ENCODE assay signal across 13 mouse cellular contexts in genomic region chr4:125824525-125824924, GRCm38 (mm10).
A peak's percentile ranks its signal among the peaks of the same experiment; 100 is the strongest.
DNase-seq lines count a peak whose midpoint lies in the region; TF ChIP-seq lines count a peak whose summit lies in the region.
"Had no signal": no experiment of that assay in that cellular context is flagged by ENCODE, and none has a peak within 500 bp of the region (broad histone marks: within the 10 kb centered on the region; RNA-seq: fewer than 3 reads in every experiment).

No protein-coding gene starts in this region.

- TF ChIP-seq CTCF in heart, adult 2 months (IDR thresholded peaks at IDR 0.05) = no peak
- no peak for TF ChIP-seq CTCF in thymus, adult 2 months (IDR thresholded peaks at IDR 0.05; ENCODE audit: borderline replicate concordance, control insufficient read depth, extremely low read depth, insufficient read depth, low read length, poor library complexity)

- no peak overlapping the region for H3K4me3 ChIP-seq in heart, adult 2 months
- no peak overlapping the region for H3K4me3 ChIP-seq in thymus, adult 2 months (ENCODE audit: control insufficient read depth, insufficient read depth, low read length)
- H3K4me3 ChIP-seq: heart, embryonic 13.5 days; hindbrain, embryonic 13.5 days; liver, embryonic 15.5 days; myocyte had no signal

- no peak for TF ChIP-seq POLR2A in heart, adult 2 months (IDR thresholded peaks at IDR 0.05; ENCODE audit: insufficient read depth, low read depth, low read length)
- no peak for TF ChIP-seq POLR2A in thymus, adult 2 months (IDR thresholded peaks at IDR 0.05; ENCODE audit: control insufficient read depth, extremely low read depth, insufficient read depth, low read length, poor library complexity)

- H3K27ac ChIP-seq in heart, adult 2 months = no peak overlapping the region
- no peak overlapping the region for H3K27ac ChIP-seq in thymus, adult 2 months (ENCODE audit: control insufficient read depth, insufficient read depth, low read length)
- H3K27ac ChIP-seq: heart, embryonic 13.5 days; hindbrain, embryonic 13.5 days; liver, embryonic 15.5 days had no signal

- intact Hi-C loops in gastrocnemius, postnatal 36 days (cut with DNase I) = no loop called here
- intact Hi-C loops in heart, adult 2 months (cut with DNase I) = no loop called here

- H3K36me3 ChIP-seq in heart, adult 2 months (ENCODE audit: control insufficient read depth, insufficient read depth, low read length) = no peaks in the 10 kb centered on the region
- no peaks in the 10 kb centered on the region for H3K36me3 ChIP-seq in thymus, adult 2 months (ENCODE audit: control insufficient read depth, insufficient read depth, low read length)
- H3K36me3 ChIP-seq: heart, embryonic 13.5 days; hindbrain, embryonic 13.5 days; liver, embryonic 15.5 days had no signal

- no peaks in the 10 kb centered on the region for H3K79me2 ChIP-seq in heart, adult 2 months (replicated peaks; ENCODE audit: control insufficient read depth, insufficient read depth, low read length)

- H3K27me3 ChIP-seq in heart, adult 2 months (ENCODE audit: control insufficient read depth, insufficient read depth, low read length) = peaks cover 1% of the 10 kb centered on the region; the same call in 1 of the 2 replicates
- no peaks in the 10 kb centered on the region for H3K27me3 ChIP-seq in thymus, adult 2 months (ENCODE audit: control insufficient read depth, insufficient read depth, low read length)
- H3K27me3 ChIP-seq: liver, embryonic 15.5 days had no signal

- no peak for TF ChIP-seq EP300 in heart, adult 2 months (IDR thresholded peaks at IDR 0.05; ENCODE audit: insufficient read depth, low read depth, low read length)

- 16% methylated on average over 3 of the region's 3 CpGs for WGBS in heart, adult 2 months
- 27% methylated on average over 3 of the region's 3 CpGs for WGBS in thymus, adult 2 months

- no peaks in the 10 kb centered on the region for H3K4me1 ChIP-seq in heart, adult 2 months (ENCODE audit: control insufficient read depth, insufficient read depth, low read length)
- no peaks in the 10 kb centered on the region for H3K4me1 ChIP-seq in thymus, adult 2 months (replicated peaks; ENCODE audit: control insufficient read depth, insufficient read depth, low read length)
- H3K4me1 ChIP-seq: heart, embryonic 13.5 days; liver, embryonic 15.5 days had no signal

- no peak overlapping the region for H3K9ac ChIP-seq in heart, adult 2 months (ENCODE audit: low read depth, low read length)
- H3K9ac ChIP-seq: heart, embryonic 13.5 days; hindbrain, embryonic 13.5 days; liver, embryonic 15.5 days had no signal

- DNase-seq in cerebellum, postnatal 36 days = peak; percentile 17 to 23
- no peak for DNase-seq in cerebellum, adult 9-11 months
- peak; percentile 74 to 82 for DNase-seq in frontal cortex, postnatal 36 days (ENCODE audit: low spot score in 2 of 2)
- peak; percentile 23 to 80 for DNase-seq in left cerebral cortex, adult 8-10 months (ENCODE audit: low spot score in 2 of 2)
- DNase-seq in right cerebral cortex, postnatal 4 days = peak; percentile 42
- no peak for DNase-seq in gastrocnemius, postnatal 36 days
- DNase-seq in heart, adult 2 months = no peak
- DNase-seq in thymus, adult 2 months = no peak
- DNase-seq: kidney, adult 2 months had no signal

Comparison
In these comparisons a context has a peak if more than half of its experiments do, and no peak if none do; other contexts are left out.
1. DNase-seq: peak in cerebellum, postnatal 36 days (2 of 2), frontal cortex, postnatal 36 days (2 of 2), left cerebral cortex, adult 8-10 months (2 of 2) and right cerebral cortex, postnatal 4 days (single experiment); none in cerebellum, adult 9-11 months (single experiment), gastrocnemius, postnatal 36 days (0 of 2), heart, adult 2 months (0 of 2) and thymus, adult 2 months (single experiment).